ENCODE assay signal across 28 mouse cellular contexts in genomic region chr13:49814958-49815357, GRCm38 (mm10). TPM values are rescaled to one million over a fixed set of nuclear protein-coding genes. Genes with fewer than 3 reads are reported as not detected.
"Had no signal": no experiment of that assay in that cellular context is flagged by ENCODE, and none has a peak within 500 bp of the region (broad histone marks: within the 10 kb centered on the region; RNA-seq: fewer than 3 reads in every experiment).

No protein-coding gene starts in this region.

- H3K27me3 ChIP-seq: midbrain, embryonic 12.5 days; neural tube, embryonic 13.5 days; neural tube, embryonic 15.5 days had no signal

- H3K27ac ChIP-seq: midbrain, embryonic 10.5 days; midbrain, embryonic 12.5 days; neural tube, embryonic 13.5 days; neural tube, embryonic 15.5 days had no signal

- ATAC-seq: midbrain, embryonic 16.5 days had no signal

- H3K4me3 ChIP-seq: midbrain, embryonic 10.5 days; midbrain, embryonic 12.5 days; myocyte; neural tube, embryonic 13.5 days; neural tube, embryonic 15.5 days had no signal

- H3K36me3 ChIP-seq: midbrain, embryonic 10.5 days; midbrain, embryonic 12.5 days; neural tube, embryonic 13.5 days; neural tube, embryonic 15.5 days had no signal

- DNase-seq: lung, adult 18-20 months; lung, embryonic 14.5 days; lung, postnatal 10 days; lung, postnatal 4 days; midbrain, embryonic 14.5 days; retina, postnatal 1 day; right cerebral cortex, adult 18-20 months; right cerebral cortex, postnatal 25 days; right cerebral cortex, postnatal 4 days; spleen, adult 18-20 months; thymus, adult 2 months; thymus, postnatal 25 days; thymus, postnatal 4 days had no signal

- H3K4me1 ChIP-seq: midbrain, embryonic 10.5 days; midbrain, embryonic 12.5 days; neural tube, embryonic 13.5 days; neural tube, embryonic 15.5 days had no signal

RNA-seq across cellular contexts. Expression of gene Gm30302, which starts 16.2 kb away (rescaled TPM):
- total RNA-seq: megakaryocyte, adult 5-6 weeks; megakaryocyte-erythroid progenitor cell, adult 5-6 weeks had no signal
- polyA plus RNA-seq: liver, embryonic 16.5 days; lung, embryonic 14.5 days; lung, embryonic 16.5 days; midbrain, embryonic 10.5 days; midbrain, embryonic 12.5 days; midbrain, embryonic 14.5 days; midbrain, embryonic 16.5 days; myocyte; neural tube, embryonic 11.5 days; neural tube, embryonic 13.5 days; neural tube, embryonic 15.5 days; small intestine, adult 2 months; stomach, embryonic 14.5 days; stomach, embryonic 16.5 days; thymus, adult 2 months; urinary bladder, adult 2 months had no signal
